Mouse (Mus musculus) embryonic facial prominence, embryonic 15.5 days (tissue): ENCODE results near the gene Mtrr. TPM values are rescaled to one million over a fixed set of nuclear protein-coding genes. Genes with fewer than 3 reads are reported as not detected.
"Not testable (repeated sequence)": the region's sequence is repeated elsewhere in the genome, so short reads cannot be mapped to it uniquely, and the experiment has no call there.

ENCODE experiments used
- ATAC-seq: fragments of 200-750 bp; cut with Nextera tagmentation; 2 replicates; pipeline ENCODE4 v1.8.0; 2017; ENCODE audit warnings: low read depth, moderate TSS enrichment; ENCODE audit not compliant: insufficient number of reproducible peaks, low FRiP score, low TSS enrichment
- H3K27ac ChIP-seq: fragments of 300-500 bp; sonication (generic); replicated peaks from 2 replicates; pipeline ENCODE4 v1.5.1; 2015; ENCODE audit warnings: mild to moderate bottlenecking, inconsistent platforms
- H3K27me3 ChIP-seq: fragments of 300-500 bp; sonication (generic); 2 replicates; pipeline ENCODE4 v1.6.1; 2015; ENCODE audit warnings: inconsistent platforms
- H3K36me3 ChIP-seq: fragments of 300-500 bp; sonication (generic); 2 replicates; pipeline ENCODE4 v1.6.1; 2015; ENCODE audit warnings: mild to moderate bottlenecking, inconsistent platforms
- H3K4me1 ChIP-seq: fragments of 300-500 bp; sonication (generic); 2 replicates; pipeline ENCODE4 v1.6.1; 2015; ENCODE audit warnings: inconsistent platforms
- H3K4me2 ChIP-seq: fragments of 300-500 bp; sonication (generic); replicated peaks from 2 replicates; pipeline ENCODE4 v1.6.1; 2015; ENCODE audit warnings: mild to moderate bottlenecking, inconsistent platforms
- H3K4me3 ChIP-seq: fragments of 300-500 bp; sonication (generic); replicated peaks from 2 replicates; pipeline ENCODE4 v1.5.1; 2015; ENCODE audit warnings: mild to moderate bottlenecking, inconsistent platforms
- H3K9ac ChIP-seq: fragments of 300-500 bp; sonication (generic); 2 replicates; pipeline ENCODE4 v1.6.1; 2015; ENCODE audit warnings: inconsistent platforms
- H3K9me3 ChIP-seq: fragments of 300-500 bp; sonication (generic); replicated peaks from 2 replicates; pipeline ENCODE4 v1.6.1; 2016; ENCODE audit warnings: inconsistent platforms
- WGBS: fragments of 180-500 bp; shearing (Covaris S2); methylation state at CpG from one replicate; pipeline ENCODE4 v1.1.7; 2015; 5-methylcytosine and 5-hydroxymethylcytosine counted together
- polyA plus RNA-seq: library from polyadenylated mRNA; unstranded; fragments of >200 nt; fragmentation: Nextera tagmentation; extraction: Ambion mirVana; gene quantifications from 2 replicates; pipeline ENCODE4 v1.2.1, GENCODE M21; 2015

Gene Mtrr
- polyA plus RNA-seq, 1 experiment from 2014 or later: 20.1 TPM

DNA sequence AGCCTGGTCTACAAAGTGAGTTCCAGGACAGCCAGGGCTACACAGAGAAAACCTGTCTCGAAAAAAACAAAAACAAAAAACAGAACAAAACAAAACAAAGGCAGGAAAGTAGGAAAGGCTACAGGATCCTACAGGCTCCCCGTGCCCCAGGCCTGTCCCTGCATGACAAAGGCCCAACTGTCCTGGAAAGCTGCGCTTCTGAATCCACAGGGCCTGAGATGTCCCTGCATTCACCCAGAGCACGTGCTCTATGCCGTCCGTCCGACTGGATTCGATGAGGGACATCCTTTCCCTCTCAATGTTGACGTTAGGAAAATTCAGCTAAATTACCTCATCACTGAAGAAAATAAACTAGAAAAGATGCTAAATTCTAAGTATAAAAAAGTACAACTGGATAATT, 13.8 kb downstream of the Mtrr start:
- no peak overlapping the region for H3K4me2 ChIP-seq
- no peaks in the 10 kb centered on the region for H3K9me3 ChIP-seq
- 90% methylated on average over 9 of the region's 9 CpGs for WGBS
- ATAC-seq: no peak
- H3K36me3 ChIP-seq: peaks cover 59% of the 10 kb centered on the region
- no peak overlapping the region for H3K4me3 ChIP-seq
- H3K9ac ChIP-seq: no peak overlapping the region
- no peaks in the 10 kb centered on the region for H3K27me3 ChIP-seq
- H3K27ac ChIP-seq: no peak overlapping the region
- peaks cover 3% of the 10 kb centered on the region; the same call in 1 of the 2 replicates for H3K4me1 ChIP-seq

DNA sequence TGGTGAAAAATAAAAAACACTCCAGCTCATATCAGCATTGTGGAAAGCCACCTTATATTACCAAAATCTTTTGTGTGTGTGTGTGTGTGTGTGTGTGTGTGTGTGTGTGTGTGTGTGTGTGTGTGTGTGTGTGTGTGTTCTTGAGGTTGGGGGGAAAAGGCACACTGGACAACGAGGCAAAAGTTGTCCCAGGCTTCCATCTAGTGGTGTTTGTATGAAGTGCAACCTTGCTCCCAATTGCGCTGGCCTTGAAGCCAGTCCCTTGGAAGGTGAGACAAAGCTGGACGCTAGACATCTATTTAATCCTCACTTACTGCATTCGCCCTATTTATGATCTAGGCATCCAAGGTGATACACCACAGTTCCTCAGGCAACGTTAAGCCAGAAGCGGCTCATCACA, 28.6 kb downstream of the Mtrr start:
- H3K9me3 ChIP-seq: not testable (repeated sequence)
- WGBS: 27% methylated on average over 5 of the region's 6 CpGs

More for the DNA sequence above, 28.6 kb downstream of the Mtrr start:
- H3K9ac ChIP-seq, H3K4me1 ChIP-seq, H3K27me3 ChIP-seq, H3K4me3 ChIP-seq, H3K4me2 ChIP-seq, H3K27ac ChIP-seq, ATAC-seq, H3K36me3 ChIP-seq: not testable (repeated sequence)

Other genes with a start within 250 kb of the Mtrr start
- 25.9 and 30.4 TPM in 2 replicates for gene Fastkd3, start 85 bp upstream of the Mtrr start, polyA plus RNA-seq
- 3.3 and 6.2 TPM in 2 replicates for gene 1700001L19Rik, start 15.3 kb upstream of the Mtrr start, polyA plus RNA-seq